Mouse (Mus musculus): ENCODE results near the gene Cxcl14. TPM values are rescaled to one million over a fixed set of nuclear protein-coding genes. Genes with fewer than 3 reads are reported as not detected.

Gene Cxcl14
- polyA plus RNA-seq, 1 experiment from 2014 or later: 0.39 TPM

GRCm38 (mm10) chr13:56250551-56251161 lies 45.7 kb downstream of the Cxcl14 start:
- no peak overlapping the region for H3K4me2 ChIP-seq
- WGBS (ENCODE audit: insufficient replicate concordance): 3% methylated on average over 14 of the region's 14 CpGs
- H3K4me3 ChIP-seq (replicated peaks): no peak overlapping the region
- H3K27ac ChIP-seq: no peak overlapping the region
- no peak overlapping the region for H3K9ac ChIP-seq
- ATAC-seq (ENCODE audit: low read depth): no peak
- H3K4me1 ChIP-seq (replicated peaks): no peaks in the 10 kb centered on the region
- no peaks in the 10 kb centered on the region for H3K36me3 ChIP-seq
- peaks cover 100% of the 10 kb centered on the region for H3K27me3 ChIP-seq
- H3K9me3 ChIP-seq (replicated peaks): no peaks in the 10 kb centered on the region
- no peak for DNase-seq

- Histone ChIP-seq H3K9me3 (replicated peaks) (no peaks in the 10 kb centered on the region), H3K4me2 (no peak overlapping the region), H3K4me1 (replicated peaks) (no peaks in the 10 kb centered on the region), H3K4me3 (replicated peaks) (no peak overlapping the region), H3K27ac (no peak overlapping the region), H3K27me3 (peaks cover 92% of the 10 kb centered on the region), H3K36me3 (no peaks in the 10 kb centered on the region), H3K9ac (no peak overlapping the region)
- DNase-seq: no peak
- no peak for ATAC-seq (ENCODE audit: low read depth)
- 3% methylated on average over 13 of the region's 13 CpGs for WGBS (ENCODE audit: insufficient replicate concordance)
These were observed 46.6 kb downstream of the Cxcl14 start for GRCm38 (mm10) chr13:56249593-56250341.

- Histone ChIP-seq H3K27ac (no peak overlapping the region), H3K4me1 (replicated peaks) (no peaks in the 10 kb centered on the region), H3K4me2 (no peak overlapping the region), H3K27me3 (peaks cover 34% of the 10 kb centered on the region), H3K9ac (no peak overlapping the region), H3K4me3 (replicated peaks) (no peak overlapping the region), H3K9me3 (replicated peaks) (no peaks in the 10 kb centered on the region), H3K36me3 (no peaks in the 10 kb centered on the region)
- ATAC-seq (ENCODE audit: low read depth) (no peak), DNase-seq (no peak)
- WGBS (ENCODE audit: insufficient replicate concordance): 42% methylated on average over 5 of the region's 5 CpGs
These were observed 53.2 kb downstream of the Cxcl14 start for GRCm38 (mm10) chr13:56243104-56243503.

- H3K27ac ChIP-seq: no peak overlapping the region
- H3K4me2 ChIP-seq: no peak overlapping the region
- H3K9ac ChIP-seq: no peak overlapping the region
- no peaks in the 10 kb centered on the region for H3K9me3 ChIP-seq (replicated peaks)
- no peak overlapping the region for H3K4me3 ChIP-seq (replicated peaks)
- no peaks in the 10 kb centered on the region for H3K4me1 ChIP-seq (replicated peaks)
- DNase-seq (no peak), ATAC-seq (ENCODE audit: low read depth) (no peak)
- peaks cover 14% of the 10 kb centered on the region for H3K27me3 ChIP-seq
- WGBS (ENCODE audit: insufficient replicate concordance): 67% methylated on average over 16 of the region's 16 CpGs
- no peaks in the 10 kb centered on the region for H3K36me3 ChIP-seq
These were observed 56.2 kb downstream of the Cxcl14 start for GRCm38 (mm10) chr13:56240012-56240770.

Other genes starting within 250 kb of the Cxcl14 start
- gene H2afy, start 160.2 kb downstream of the Cxcl14 start, polyA plus RNA-seq (2015; fragmentation: Nextera tagmentation; extraction: Ambion mirVana): 109 and 121 TPM in 2 replicates
- 5.7 and 5.9 TPM in 2 replicates for gene Tifab, start 117.7 kb downstream of the Cxcl14 start, polyA plus RNA-seq (2015; fragmentation: Nextera tagmentation; extraction: Ambion mirVana)
- gene Neurog1, start 44.4 kb downstream of the Cxcl14 start, polyA plus RNA-seq (2015; fragmentation: Nextera tagmentation; extraction: Ambion mirVana): not detected in 2 replicates
- not detected in 2 replicates for gene Gm3045, start 130.0 kb upstream of the Cxcl14 start, polyA plus RNA-seq (2015; fragmentation: Nextera tagmentation; extraction: Ambion mirVana)
- 0.35 and 0.41 TPM in 2 replicates for gene Slc25a48, start 141.8 kb upstream of the Cxcl14 start, polyA plus RNA-seq (2015; fragmentation: Nextera tagmentation; extraction: Ambion mirVana)
- not detected in 2 replicates for gene Il9, start 185.7 kb upstream of the Cxcl14 start, polyA plus RNA-seq (2015; fragmentation: Nextera tagmentation; extraction: Ambion mirVana)
- gene Fbxl21, start 225.9 kb upstream of the Cxcl14 start, polyA plus RNA-seq (2015; fragmentation: Nextera tagmentation; extraction: Ambion mirVana): 0.88 and 0.89 TPM in 2 replicates